Mouse (Mus musculus) ES-E14 (cell line): ENCODE measurements around the gene Adamts14.

ENCODE experiments used
- CHD2 ChIP-seq: IDR thresholded peaks from 2 replicates; pipeline ENCODE4 v1.6.1; 2014; ENCODE audit warnings: mild to moderate bottlenecking, low read depth, low read length, inconsistent platforms
- MAFK ChIP-seq: IDR thresholded peaks from 2 replicates; pipeline ENCODE4 v1.6.1; 2014; ENCODE audit warnings: mild to moderate bottlenecking, low read depth, low read length, inconsistent platforms; ENCODE audit not compliant: insufficient read depth
- ZC3H11A ChIP-seq: IDR thresholded peaks from 2 replicates; pipeline ENCODE4 v1.6.1; 2012; ENCODE audit warnings: low read depth, mild to moderate bottlenecking, inconsistent platforms, low read length, borderline replicate concordance
- ZNF384 ChIP-seq: IDR thresholded peaks from 2 replicates; pipeline ENCODE4 v1.6.1; 2012; ENCODE audit warnings: low read depth, low read length, inconsistent platforms

GRCm38 (mm10) chr10:61305928-61306590 lies 32.8 kb upstream of the Adamts14 start:
- no peak for TF ChIP-seq ZNF384
- no peak for TF ChIP-seq CHD2
- no peak for TF ChIP-seq MAFK
- TF ChIP-seq ZC3H11A, result no peak
